In genomic region chr6:71927911-71928310, GRCm38 (mm10) we compare ENCODE assay signal across 8 mouse cellular contexts. TPM values are rescaled to one million over a fixed set of nuclear protein-coding genes. Genes with fewer than 3 reads are reported as not detected.
DNase-seq lines count a peak whose midpoint lies in the region; ATAC-seq and TF ChIP-seq lines count a peak whose summit lies in the region.

No protein-coding gene starts in this region.

- no peak overlapping the region for H3K9ac ChIP-seq in kidney, embryonic 15.5 days
- no peak overlapping the region for H3K9ac ChIP-seq in midbrain, embryonic 13.5 days (replicated peaks)

- no peak overlapping the region for H3K27ac ChIP-seq in kidney, adult 2 months (ENCODE audit: insufficient read depth, low read depth, low read length)
- H3K27ac ChIP-seq in kidney, embryonic 15.5 days: no peak overlapping the region
- no peak overlapping the region for H3K27ac ChIP-seq in midbrain, embryonic 13.5 days

- no peak overlapping the region for H3K4me3 ChIP-seq in kidney, adult 2 months (ENCODE audit: insufficient read depth, low read depth, low read length)
- H3K4me3 ChIP-seq in kidney, embryonic 15.5 days (replicated peaks): no peak overlapping the region
- H3K4me3 ChIP-seq in midbrain, embryonic 13.5 days (replicated peaks): no peak overlapping the region

- no peaks in the 10 kb centered on the region for H3K27me3 ChIP-seq in kidney, adult 2 months (replicated peaks; ENCODE audit: control insufficient read depth, insufficient read depth, low read length)
- H3K27me3 ChIP-seq in kidney, embryonic 15.5 days: no peaks in the 10 kb centered on the region
- no peaks in the 10 kb centered on the region for H3K27me3 ChIP-seq in midbrain, embryonic 13.5 days

- no peaks in the 10 kb centered on the region for H3K9me3 ChIP-seq in kidney, embryonic 15.5 days (replicated peaks)
- no peaks in the 10 kb centered on the region for H3K9me3 ChIP-seq in midbrain, embryonic 13.5 days

- peak; percentile 67 for TF ChIP-seq CTCF in kidney, adult 2 months (conservative IDR thresholded peaks at IDR 0.05; ENCODE audit: insufficient read depth, insufficient read length, low read depth, low read length)

- H3K36me3 ChIP-seq in kidney, adult 2 months (ENCODE audit: control insufficient read depth, insufficient read depth, low read length): peaks cover under 1% of the 10 kb centered on the region; the same call in 1 of the 2 replicates
- peaks cover 95% of the 10 kb centered on the region for H3K36me3 ChIP-seq in kidney, embryonic 15.5 days
- H3K36me3 ChIP-seq in midbrain, embryonic 13.5 days: peaks cover 76% of the 10 kb centered on the region

- TF ChIP-seq POLR2A in kidney, adult 2 months (IDR thresholded peaks at IDR 0.05; ENCODE audit: low read depth, low read length): no peak

- H3K4me1 ChIP-seq in kidney, adult 2 months (ENCODE audit: control insufficient read depth, insufficient read depth, low read length): no peaks in the 10 kb centered on the region
- no peaks in the 10 kb centered on the region for H3K4me1 ChIP-seq in kidney, embryonic 15.5 days
- no peaks in the 10 kb centered on the region for H3K4me1 ChIP-seq in midbrain, embryonic 13.5 days (replicated peaks)

- ATAC-seq in kidney, embryonic 15.5 days (replicated peaks; ENCODE audit: low FRiP score): no peak
- 0 out of 2 replicates have a peak, but pooled peaks have one; percentile 34 for ATAC-seq in midbrain, embryonic 13.5 days

- H3K4me2 ChIP-seq in kidney, embryonic 15.5 days: no peak overlapping the region
- no peak overlapping the region for H3K4me2 ChIP-seq in midbrain, embryonic 13.5 days (replicated peaks)

- DNase-seq in kidney, adult 2 months: peak; percentile 61
- DNase-seq in MN1 (ENCODE audit: low spot score): peak; percentile 62
- peak; percentile 86 to 89 for DNase-seq in cerebellum, postnatal 14 days
- peak; percentile 78 for DNase-seq in heart, postnatal 4 days
- peak; percentile 49 to 50 for DNase-seq in layer of hippocampus, postnatal 36 days
- DNase-seq in thymus, postnatal 0 days (ENCODE audit: low spot score): peak; percentile 23

RNA-seq across cellular contexts. Expression of gene Polr1a, which starts 19.1 kb away (rescaled TPM):
- polyA plus RNA-seq in kidney, adult 2 months (2012; rRNA removed): 9.8 and 11.6 TPM in 2 replicates
- polyA plus RNA-seq in kidney, embryonic 15.5 days (2015; fragmentation: Nextera tagmentation; extraction: Ambion mirVana): 38.2 and 38.5 TPM in 2 replicates
- 10 to 100 TPM; 32.3 to 35.7 TPM for total RNA-seq in heart, postnatal 4 days (2021)
- total RNA-seq in layer of hippocampus, postnatal 36 days (2021): 10 to 100 TPM; 31.0 to 33.2 TPM
- 21.0 and 21.1 TPM in 2 replicates for polyA plus RNA-seq in midbrain, embryonic 13.5 days (2015; fragmentation: Nextera tagmentation; extraction: Ambion mirVana)
- polyA plus RNA-seq in thymus, postnatal 0 days (2015; fragmentation: Nextera tagmentation; extraction: Ambion mirVana): 16.5 and 17.2 TPM in 2 replicates

RNA-seq across cellular contexts. Expression of gene Ptcd3, which starts 19.4 kb away (rescaled TPM):
- polyA plus RNA-seq in kidney, adult 2 months (2012; rRNA removed): 13.4 and 19.4 TPM in 2 replicates
- 107 and 108 TPM in 2 replicates for polyA plus RNA-seq in kidney, embryonic 15.5 days (2015; fragmentation: Nextera tagmentation; extraction: Ambion mirVana)
- 100 to 1,000 TPM; 113 to 116 TPM for total RNA-seq in heart, postnatal 4 days (2021)
- 10 to 100 TPM; 68.3 to 73.7 TPM for total RNA-seq in layer of hippocampus, postnatal 36 days (2021)
- 95.6 and 99.4 TPM in 2 replicates for polyA plus RNA-seq in midbrain, embryonic 13.5 days (2015; fragmentation: Nextera tagmentation; extraction: Ambion mirVana)
- polyA plus RNA-seq in thymus, postnatal 0 days (2015; fragmentation: Nextera tagmentation; extraction: Ambion mirVana): 69.3 and 76.4 TPM in 2 replicates

Comparison
In these comparisons a context has a peak if more than half of its experiments do, and no peak if none do; other contexts are left out.
1. DNase-seq: peak in every context shown above with its lines; median percentile 88 in cerebellum, postnatal 14 days; 78 in heart, postnatal 4 days; 62 in MN1; 61 in kidney, adult 2 months; 50 in layer of hippocampus, postnatal 36 days; 23 in thymus, postnatal 0 days.